Mouse (Mus musculus) thymus, postnatal 36 days (tissue): ENCODE measurements around the gene Myo3b.
"Not testable (repeated sequence)": the region's sequence is repeated elsewhere in the genome, so short reads cannot be mapped to it uniquely, and the experiment has no call there.

Experiments
- DNase-seq, 2 experiments: peaks; one replicate each; pipeline ENCODE4 v3.0.0; 2022; ENCODE audit warnings: mixed read lengths in 2 of 2

The Myo3b gene

DNA sequence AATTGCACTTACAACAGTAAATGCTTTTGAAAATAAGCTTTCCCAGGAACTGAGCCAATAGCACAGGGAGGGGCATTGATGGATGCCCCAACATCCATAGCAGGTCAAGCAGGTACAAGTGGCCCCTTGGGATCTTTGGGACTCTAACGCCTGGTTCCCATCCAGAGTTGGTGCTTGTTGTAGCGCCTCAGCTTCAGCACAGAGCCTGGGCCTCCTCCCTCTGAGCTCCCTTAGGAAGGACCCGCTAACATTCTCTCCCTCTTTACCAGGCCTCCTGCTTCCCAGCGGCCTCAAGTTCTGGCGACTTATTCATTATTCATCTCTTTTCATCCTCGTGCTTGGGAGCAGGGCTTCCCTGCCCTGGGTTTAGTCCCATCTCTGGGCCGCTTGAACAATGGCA, at the start of gene Myo3b:
Myo3b (plus strand) TSS at position 375 of the 400 bp plus-strand sequence.
- DNase-seq = no peak

DNA sequence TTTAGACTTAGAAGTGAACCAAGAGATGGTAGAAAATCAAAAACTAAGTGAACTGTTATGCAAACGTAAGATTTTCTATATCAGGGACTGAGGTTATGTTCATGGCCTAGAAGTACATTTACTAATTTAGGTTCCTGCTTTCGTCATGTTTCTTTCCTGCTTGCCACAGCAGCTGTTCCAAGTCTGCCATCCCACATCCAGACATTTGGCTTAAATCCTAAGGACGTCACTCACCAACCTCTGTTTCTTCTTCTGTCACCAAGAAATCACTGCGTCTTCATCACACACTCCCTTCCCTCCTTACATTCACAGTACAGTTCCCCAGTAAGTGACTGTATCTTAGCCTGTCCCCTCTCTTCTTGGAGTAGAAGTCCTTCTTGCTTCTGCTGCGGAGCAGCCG, 49.7 kb upstream of the Myo3b start:
- DNase-seq = no peak

DNA sequence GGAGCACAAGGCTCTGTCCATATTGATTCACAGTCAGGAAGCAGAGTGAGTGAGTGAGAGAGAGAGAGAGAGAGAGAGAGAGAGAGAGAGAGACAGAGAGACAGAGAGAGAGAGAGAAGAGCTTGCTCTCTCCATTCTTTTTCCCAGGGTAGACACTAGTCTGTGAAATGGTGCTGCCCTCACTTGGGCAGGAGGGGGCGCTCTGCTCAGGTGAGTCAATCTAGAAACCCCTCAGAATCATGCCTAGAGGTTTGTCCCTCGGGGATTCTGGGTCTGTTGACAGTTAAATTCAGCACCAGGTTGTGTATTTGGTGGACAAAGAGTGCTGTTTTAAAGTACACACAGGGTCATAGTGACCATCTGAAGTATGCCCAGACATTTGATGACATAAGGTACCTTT, 48.3 kb upstream of the Myo3b start:
- DNase-seq = no peak

DNA sequence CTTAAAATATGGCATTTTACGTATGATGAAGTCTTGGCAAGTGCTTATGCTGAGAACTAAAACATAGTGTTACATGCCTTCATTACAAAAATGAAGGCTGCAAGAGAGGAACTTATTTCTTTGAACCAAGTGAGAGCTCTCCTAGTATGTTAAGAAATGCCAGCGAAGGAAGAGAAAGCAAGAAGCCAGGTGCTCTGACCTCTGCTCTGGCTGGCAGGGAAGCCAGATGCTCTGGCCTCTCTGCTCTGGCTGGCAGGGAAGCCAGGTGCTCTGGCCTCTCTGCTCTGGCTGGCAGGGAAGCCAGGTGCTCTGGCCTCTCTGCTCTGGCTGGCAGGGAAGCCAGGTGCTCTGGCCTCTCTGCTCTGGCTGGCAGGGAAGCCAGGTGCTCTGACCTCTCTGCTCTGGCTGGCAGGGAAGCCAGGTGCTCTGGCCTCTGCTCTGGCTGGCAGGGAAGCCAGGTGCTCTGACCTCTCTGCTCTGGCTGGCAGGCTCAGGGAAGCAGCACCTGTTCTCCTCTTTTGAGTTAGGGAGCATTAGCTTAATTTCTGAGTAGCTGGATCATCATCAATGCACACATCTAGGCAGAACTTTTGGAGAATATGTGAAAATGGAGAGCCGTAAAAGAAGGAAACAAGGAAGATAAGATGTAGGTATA, 44.7 kb upstream of the Myo3b start:
- DNase-seq = not testable (repeated sequence)

DNA sequence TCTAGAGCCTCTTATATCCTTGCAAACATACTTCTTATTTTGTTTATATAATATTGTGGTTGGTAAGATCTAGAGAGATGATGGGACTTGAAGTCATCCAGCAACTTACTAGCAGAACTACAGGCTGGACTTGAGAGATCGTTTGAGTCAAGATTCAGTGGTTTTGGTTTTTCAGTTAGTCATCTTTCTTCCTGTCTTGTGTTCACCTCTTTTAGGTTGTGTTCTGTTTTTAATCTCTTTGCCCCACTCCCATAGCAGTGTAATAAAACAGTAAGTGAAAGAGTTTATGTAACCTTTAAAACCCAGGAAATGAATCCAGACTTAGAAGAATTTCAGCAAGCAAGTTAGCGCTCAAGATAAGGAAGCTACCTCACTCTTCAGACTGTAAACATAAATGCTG, 44.1 kb upstream of the Myo3b start:
- DNase-seq = no peak

DNA sequence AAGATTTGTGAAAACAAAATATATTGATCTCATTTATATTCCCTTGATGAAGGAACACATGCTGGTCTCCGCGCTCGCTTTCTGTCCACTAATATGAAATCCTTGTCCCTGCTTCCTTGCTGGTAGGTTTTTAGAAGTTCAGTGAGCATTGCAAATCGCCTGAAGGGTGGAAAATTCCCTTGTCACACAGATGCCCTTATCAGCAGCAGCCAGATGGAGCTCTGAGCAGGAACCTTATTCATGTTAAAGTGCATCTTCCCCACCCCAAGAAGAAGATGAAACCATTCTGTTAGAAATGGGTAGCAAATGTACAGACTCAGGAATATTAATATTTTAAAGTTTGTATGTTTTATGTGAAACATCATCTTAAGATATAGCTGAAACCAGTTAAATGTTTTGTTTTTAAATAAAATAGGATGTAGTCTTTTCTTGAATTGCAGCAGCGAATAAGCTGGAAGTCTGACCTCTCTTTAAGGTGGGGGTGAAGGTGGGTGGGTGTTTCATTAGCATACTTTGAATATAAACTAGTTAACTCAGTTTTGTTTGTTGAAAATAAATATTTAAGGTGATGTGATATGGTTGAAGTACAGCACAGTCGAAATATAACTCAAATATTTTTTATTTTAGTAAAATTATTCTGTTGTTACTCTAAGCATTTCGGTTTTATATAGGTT, 39.7 kb upstream of the Myo3b start:
- no peak for DNase-seq

DNA sequence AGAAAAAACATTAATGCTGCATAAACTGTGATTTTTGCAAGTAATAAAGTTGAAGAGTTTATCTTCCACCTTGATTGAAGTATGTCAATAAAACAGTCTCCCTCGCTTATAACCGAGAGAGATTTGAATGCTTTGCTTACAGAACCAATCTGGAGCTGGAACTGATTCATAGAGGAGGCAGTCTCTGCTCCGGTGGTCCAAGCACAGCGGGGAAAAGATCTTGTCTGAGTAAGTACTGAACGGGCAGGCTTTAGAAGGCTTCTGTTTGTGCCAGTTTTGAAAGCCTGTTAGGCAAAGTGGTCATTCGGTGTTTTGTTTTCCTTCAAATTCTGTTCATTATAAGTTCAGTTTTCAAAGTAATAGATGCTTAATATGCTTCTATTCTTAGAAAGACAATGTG, 38.6 kb upstream of the Myo3b start:
- DNase-seq = no peak

DNA sequence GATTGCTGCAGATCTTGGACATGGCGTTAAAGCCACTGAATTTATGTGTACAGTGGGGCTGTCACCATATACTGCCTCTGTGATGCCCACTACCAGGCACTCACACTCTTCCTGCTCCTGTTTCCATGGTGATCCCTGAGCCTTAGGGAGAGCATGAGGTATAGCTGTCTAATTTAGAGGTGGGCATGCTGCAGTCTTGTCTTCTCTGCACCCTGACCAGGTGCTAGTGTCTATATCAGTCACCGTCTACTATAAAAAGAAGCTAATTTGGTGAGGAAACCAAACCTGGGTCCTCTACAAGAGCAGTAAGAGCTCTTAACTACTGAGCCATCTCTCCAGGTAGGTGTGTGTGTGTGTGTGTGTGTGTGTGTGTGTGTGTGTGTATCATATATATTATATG, 32.4 kb upstream of the Myo3b start:
- no peak for DNase-seq

DNA sequence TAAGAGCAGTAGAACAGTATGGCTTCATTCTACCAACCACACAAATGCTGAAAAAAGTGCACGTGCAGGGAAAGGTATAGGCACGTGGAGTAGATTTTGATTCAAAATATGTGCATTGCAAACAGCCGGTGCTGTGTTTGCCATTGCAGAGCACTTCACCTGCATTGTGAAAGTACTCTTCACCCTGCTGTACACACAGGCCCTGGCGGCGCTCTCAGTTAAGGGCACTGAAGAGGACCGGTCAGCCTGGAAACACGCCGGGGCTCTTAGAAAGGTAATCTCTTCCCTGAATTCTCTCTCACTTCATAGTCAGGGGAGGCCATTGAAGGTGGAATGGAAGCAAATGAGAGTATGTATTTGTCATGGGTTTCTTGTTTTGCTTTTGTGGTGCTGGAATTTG, 26.0 kb upstream of the Myo3b start:
- no peak for DNase-seq

DNA sequence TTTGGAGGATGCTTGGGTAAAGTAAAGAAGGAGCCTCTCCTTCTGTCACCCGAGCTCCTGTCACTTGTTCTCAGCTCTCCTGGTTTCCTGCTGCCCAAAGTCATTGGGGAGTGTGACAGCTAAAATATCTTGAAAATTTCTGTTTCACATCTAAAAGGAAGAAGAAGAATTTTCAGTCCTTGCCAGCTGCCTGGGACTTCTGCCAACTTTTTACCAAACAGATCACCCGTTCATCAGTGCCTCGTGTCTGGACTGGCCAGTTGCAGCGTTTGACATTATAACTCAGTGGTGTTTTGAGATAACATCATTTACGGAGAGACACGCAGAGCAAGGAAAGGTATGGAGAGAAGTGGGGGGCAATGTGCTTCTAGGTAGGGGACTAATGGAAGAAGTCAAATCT, 20.7 kb upstream of the Myo3b start:
- no peak for DNase-seq

DNA sequence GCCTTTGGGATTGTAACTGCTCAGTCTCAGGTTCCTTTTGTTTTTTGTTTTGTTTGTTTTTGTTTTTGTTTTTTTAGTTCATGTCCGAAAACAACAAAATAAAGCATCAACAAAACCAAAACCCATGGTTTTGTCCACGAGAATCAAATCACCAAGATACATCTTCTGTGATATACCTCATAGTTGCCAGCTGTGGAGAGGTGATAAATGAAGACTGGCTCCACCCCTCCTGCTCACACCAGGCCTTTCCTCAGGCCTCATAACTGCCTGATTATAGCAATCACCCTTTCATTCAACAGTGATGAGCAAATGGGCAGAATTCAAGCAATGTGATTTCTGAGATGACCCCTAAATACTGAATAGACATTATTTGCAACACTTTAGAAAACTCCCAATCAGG, 14.5 kb upstream of the Myo3b start:
- no peak for DNase-seq

DNA sequence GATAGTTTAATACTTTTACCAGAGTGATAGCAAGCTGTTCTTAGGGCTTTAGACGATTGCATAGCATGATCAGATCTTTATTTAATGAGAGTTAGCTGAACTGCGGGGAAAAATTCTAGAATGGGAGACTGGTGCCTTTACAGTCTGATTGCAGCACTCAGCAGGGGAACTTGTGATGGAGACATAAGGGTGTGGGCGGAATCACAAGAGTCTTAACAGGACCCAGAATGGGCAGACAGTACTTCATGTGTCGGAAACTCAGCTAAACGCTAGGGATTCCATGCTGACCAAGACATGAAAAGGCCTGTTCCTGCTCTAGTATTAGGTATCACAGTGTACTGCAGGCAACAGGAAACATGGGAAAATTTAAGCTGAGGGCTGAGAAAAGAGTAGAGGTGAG, 13.2 kb upstream of the Myo3b start:
- DNase-seq = no peak

DNA sequence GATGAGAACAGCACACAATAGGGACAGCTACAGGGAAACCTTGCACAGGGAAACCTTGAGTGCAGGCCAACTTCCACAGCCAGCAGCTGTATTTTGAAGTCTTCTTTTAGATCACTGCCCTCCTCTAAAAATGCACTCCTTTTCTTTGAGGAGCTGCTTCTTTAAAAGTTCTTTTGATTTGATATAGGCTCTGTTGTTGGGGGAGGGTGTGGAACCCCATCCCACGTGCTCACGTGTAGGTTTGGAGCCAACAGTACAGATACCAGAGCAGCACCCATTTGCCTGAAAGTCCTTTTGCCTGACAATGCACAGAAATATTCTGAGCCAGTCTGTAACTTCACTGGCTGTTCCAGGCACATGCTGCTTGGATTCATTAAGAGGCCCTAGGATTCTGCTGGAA, 7.5 kb upstream of the Myo3b start:
- DNase-seq = no peak

DNA sequence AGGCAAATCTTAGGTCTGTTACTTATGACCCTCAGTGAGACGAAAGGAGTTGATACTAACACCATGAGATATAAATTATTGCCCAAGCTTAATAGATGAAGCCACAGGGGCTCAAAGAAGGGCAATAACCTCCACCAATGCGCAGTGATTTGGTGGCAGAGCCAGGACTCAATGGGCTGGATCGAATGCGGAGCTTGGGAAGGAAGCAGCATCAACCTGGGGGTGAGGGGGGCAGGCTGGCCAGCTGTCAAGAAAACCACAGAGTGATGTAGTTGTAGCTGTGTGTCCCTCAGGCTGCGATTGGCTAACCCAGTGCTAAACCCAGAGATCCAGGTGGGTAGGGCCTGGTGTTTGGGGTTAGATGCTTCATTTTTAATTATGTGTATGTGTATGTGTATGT, 4.0 kb upstream of the Myo3b start:
- DNase-seq = no peak

DNA sequence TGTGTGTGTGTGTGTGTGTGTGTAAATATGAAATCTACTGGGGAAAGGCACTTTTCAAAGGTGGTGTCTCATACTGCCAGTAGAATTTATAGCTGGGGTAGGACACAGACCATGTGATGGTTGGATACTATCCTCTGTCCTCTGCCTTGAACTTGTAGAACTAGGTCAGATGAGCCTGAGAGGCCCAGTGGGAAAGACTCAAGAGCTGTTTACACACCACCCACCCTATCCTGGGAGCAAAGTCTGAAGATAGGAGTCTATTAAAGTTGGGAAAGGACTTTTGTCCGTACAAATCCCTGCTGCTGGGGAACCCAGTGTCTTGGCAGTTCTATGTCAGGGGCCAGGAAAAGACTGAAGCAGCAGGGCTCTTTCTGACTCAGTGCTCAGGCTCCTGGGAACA, 3.6 kb upstream of the Myo3b start:
- no peak for DNase-seq

DNA sequence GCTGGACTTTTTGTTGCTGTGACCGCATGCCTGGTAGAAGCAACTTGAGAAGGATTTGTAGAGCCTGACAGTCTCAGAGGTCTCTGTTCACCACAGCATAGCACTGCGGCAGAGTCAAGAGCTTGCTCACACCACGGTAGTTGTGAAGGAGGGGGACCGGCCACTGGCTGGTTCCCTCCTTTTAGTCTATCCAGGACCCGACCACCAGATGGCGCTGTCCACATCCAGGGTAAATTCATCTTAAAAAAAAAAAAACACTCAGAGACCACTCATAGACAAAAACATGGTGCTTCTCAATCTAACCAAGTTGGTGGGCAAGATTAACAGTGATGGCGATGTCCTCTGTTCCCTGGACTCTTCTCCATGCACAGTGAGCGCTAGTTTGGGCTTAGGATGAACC, 1.7 kb upstream of the Myo3b start:
- DNase-seq = peak; percentile 18 to 28

DNA sequence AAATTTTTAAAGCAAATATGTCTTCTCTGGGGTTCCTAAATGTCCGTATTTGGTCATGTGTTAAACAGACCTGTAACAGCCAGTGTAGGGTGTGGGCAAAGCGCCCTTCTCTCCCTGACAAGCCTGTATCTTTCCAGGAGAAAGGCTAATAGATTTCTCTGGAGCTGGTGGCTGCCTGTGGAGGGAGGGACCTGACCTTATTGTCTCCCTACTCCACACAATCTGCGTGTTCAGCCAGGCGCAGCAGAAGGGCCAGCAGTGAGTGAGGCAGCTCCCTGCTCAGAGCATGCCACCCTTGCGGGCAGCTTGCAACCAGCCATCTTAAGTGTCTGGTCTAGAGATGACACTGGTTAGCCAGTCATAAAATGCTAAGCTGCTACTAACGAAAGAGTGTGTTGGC, 5.5 kb downstream of the Myo3b start:
- DNase-seq = no peak

DNA sequence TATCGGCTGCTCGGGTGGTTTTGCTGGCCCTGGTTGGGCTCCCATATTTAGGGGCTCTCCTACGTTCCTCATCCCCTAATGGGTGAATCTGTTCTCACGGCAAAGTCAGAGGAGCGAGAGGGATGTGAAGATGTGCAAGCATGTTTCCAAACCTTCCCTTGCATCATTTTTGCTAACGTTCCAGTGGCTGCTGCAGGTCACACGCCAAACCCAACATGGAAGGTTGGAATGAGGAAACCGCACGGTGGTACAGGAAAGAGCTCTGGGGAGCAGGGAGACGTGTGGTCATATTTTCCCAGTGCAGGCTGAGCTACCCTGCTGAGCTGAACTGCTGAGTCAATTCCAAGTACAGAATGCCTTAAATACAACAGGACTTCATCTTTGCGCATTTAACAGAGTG, 8.9 kb downstream of the Myo3b start:
- no peak for DNase-seq

DNA sequence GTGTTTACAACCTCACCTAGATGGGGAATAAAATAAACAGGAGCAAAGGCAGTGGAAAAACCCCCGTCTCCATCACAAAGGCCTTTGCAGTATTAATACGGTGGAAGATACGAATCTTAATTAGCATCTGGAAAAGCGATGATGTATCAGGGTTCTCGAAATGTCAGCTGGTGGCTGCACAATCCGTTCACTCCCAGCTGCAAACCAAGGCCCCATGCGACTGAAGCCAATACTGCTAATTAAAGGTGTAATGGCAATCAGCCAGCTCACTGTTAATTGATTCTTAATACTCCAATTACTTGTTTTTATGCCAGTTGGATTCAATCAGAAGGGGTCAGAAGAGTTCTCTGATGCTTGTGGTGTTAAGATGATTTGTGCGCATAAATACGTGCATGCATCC, 14.9 kb downstream of the Myo3b start:
- DNase-seq = no peak

DNA sequence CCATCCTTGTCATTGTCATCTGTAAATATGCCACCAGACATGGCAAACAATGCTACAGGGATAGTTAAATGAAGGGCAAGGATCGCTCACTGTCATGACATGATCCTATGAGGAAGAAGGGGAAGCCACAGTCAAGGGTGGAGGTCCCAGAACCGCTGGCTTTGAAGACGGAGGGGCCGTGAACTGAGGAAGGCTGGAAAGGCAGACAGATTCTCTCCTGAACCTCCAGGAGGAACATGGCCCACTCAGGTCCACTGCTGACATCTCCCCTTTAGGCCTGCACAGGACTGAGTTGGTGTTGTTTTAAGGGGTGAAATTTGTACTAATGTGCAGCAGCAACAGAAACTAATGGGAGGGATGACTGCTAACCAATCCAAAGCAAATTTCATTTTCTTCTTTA, 19.3 kb downstream of the Myo3b start:
- DNase-seq = no peak

DNA sequence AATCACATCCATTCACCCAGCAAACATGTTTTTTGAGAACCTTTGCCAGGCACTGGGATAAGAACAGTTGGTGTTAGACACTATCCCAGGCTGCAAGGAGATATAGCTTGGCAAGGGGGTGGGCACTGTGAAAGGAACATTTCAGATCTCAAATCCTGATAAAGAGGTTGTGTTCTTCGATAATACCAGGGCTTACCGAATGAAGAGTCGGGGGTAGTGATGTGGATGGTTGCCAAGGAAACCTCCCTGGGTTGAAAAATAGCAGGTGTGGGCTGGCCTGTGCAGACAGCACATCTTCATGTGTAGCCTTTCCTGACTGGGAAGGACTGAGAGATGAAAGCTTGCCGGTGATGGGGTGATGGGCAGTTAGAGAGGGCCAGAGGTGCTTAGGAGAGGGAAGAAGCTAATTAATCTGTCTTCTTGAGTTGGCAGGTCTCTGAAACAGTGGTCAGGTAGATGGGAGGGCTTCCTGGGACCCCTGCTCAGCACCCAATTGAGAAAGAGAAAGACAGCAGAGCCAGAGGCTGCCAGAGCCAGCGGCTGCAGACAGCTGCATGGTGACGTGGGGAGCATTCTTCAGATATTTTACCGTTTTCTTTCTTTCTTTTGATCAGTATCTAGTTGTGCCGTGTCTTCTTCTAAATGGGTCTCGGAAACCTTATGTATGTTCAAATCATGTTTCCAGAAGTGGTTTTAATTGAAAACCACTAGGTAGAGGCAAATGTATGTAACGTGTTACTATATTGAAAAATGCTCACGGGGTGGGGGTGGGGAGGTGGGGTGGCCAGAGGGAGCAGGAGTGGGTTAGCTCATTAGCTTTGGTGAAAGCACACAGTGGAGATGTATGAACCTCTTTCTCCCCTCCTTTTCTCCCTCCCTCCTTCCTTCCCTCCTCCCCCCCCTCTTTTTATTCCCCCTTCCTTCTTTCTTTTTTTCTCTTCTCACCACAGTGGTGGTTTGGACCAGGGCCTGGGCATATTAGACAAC, 21.7 kb downstream of the Myo3b start:
- DNase-seq = no peak

DNA sequence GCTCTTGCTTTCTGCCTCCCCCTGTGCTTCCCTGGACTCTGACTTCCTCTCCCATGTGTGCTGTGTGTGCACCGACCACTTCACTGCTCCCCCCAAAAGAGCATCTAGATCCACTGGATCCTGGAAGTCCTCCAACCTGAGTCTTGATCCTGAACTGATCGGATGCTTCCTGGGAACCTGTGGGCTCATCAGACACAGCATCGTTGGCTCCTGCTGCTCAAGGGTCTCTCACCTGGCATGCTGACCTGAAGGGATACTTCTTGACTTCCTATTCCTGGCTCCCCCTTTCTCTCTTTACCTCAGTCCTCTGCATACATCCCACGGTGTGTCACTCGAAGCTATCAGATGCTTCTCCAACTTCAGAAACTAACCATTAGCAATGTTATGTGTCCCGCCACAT, 26.2 kb downstream of the Myo3b start:
- no peak for DNase-seq

DNA sequence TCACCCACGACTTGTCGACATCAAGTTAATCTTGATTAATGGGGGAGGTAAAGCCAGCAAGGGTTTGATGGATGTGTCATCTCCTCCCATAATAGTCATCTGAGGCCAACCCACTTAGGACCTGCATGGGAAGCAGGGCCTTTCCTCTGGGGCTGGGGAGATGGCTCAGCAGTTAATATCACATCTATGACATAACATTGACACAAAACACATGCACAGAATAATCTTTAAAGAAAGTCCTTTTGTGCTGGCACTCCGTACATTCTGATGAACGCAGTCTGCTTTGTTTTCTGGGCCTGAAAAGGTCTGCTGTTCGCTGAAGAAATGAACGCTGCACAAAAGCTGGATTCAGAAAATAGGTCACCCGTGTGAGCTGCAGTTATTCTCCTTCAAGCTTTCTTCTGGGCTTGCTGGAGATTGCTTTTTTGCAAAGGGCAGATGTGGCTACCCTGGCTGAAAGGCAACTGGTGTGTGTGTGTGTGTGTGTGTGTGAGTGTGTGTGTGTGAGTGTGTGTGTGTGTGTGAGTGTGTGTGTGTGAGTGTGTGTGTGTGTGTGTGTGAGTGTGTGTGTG, 26.9 kb downstream of the Myo3b start:
- DNase-seq = no peak
